Mouse (Mus musculus) myocyte (in vitro differentiated cells): ENCODE measurements around the gene 1700016C15Rik.

Source experiments
- CEBPB ChIP-seq: IDR thresholded peaks from 2 replicates; pipeline ENCODE4 v1.6.1; 2011; ENCODE audit warnings: mild to moderate bottlenecking, moderate library complexity; ENCODE audit not compliant: poor library complexity, insufficient read depth, severe bottlenecking
- E2F4 ChIP-seq: IDR thresholded peaks from one replicate; pipeline ENCODE4 v1.6.1; 2011; ENCODE audit warnings: mild to moderate bottlenecking, control low read depth, moderate library complexity; ENCODE audit not compliant: insufficient read depth
- MAX ChIP-seq: IDR thresholded peaks from one replicate; pipeline ENCODE4 v1.6.1; 2011; ENCODE audit warnings: low read depth, mild to moderate bottlenecking, control low read depth
- MYOD1 ChIP-seq, 3 experiments: IDR thresholded peaks; one replicate each; pipeline ENCODE4 v1.6.1; 2011; ENCODE audit warnings: control low read depth in 2 of 3, low read depth in 2 of 3, mild to moderate bottlenecking in 2 of 3, moderate library complexity in 1 of 3; ENCODE audit not compliant: insufficient read length in 2 of 3, control insufficient read depth in 1 of 3
- POLR2A ChIP-seq: IDR thresholded peaks from one replicate; pipeline ENCODE4 v1.6.1; 2011; ENCODE audit warnings: low read depth, mild to moderate bottlenecking, control low read depth, moderate library complexity; ENCODE audit not compliant: insufficient read length
- POLR2AphosphoS2 ChIP-seq: IDR thresholded peaks from one replicate; pipeline ENCODE4 v1.6.1; 2011; ENCODE audit warnings: low read depth, control low read depth; ENCODE audit not compliant: insufficient read length
- SRF ChIP-seq: IDR thresholded peaks from one replicate; pipeline ENCODE4 v1.6.1; 2011; ENCODE audit warnings: low read depth; ENCODE audit not compliant: control insufficient read depth, insufficient read length
- TCF12 ChIP-seq: IDR thresholded peaks from one replicate; pipeline ENCODE4 v1.6.1; 2011; ENCODE audit warnings: mild to moderate bottlenecking, control low read depth; ENCODE audit not compliant: poor library complexity, insufficient read depth, severe bottlenecking
- TCF3 ChIP-seq: IDR thresholded peaks from one replicate; pipeline ENCODE4 v1.6.1; 2011; ENCODE audit warnings: low read depth, control low read depth; ENCODE audit not compliant: insufficient read length
- USF1 ChIP-seq: IDR thresholded peaks from one replicate; pipeline ENCODE4 v1.6.1; 2011; ENCODE audit warnings: low read depth, mild to moderate bottlenecking, control low read depth, moderate library complexity

DNA sequence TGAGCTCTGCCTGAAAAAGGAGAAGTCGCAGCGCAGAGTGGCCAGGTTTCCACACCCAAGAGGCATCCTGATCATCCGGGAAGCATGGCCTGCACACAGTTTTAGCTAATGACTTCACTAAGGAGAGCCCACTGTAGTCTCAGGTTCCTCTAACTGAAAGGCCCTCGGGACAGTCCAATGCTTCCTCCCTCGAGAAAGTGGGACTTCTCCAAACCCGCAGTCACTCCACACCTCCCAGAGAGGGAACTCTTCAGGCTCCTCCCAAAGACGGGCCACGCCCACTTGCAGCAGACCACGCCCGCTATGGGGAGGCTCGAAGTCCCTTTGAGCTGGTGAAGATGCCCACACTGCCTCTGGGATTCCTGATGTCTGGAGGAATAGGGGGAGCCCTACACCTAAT lies 48.4 kb upstream of the 1700016C15Rik start:
- TF ChIP-seq POLR2A (no peak), MYOD1 (IDR thresholded peaks at IDR 0.05; ENCODE audit: control insufficient read depth in 1 of 3, insufficient read length in 2 of 3, low read depth in 2 of 3) (no peak), E2F4 (no peak), MAX (no peak), USF1 (no peak), TCF12 (no peak), CEBPB (no peak), POLR2AphosphoS2 (no peak), TCF3 (no peak), SRF (no peak)
